Mouse (Mus musculus) adrenal gland, postnatal 4 days (tissue): Measurements from ENCODE around the gene Acacb. TPM values are rescaled to one million over a fixed set of nuclear protein-coding genes. Genes with fewer than 3 reads are reported as not detected.

Experiments used
- DNase-seq, 2 experiments: peaks; one replicate each; pipeline ENCODE4 v3.0.0; 2021 to 2022; ENCODE audit warnings: low spot score in 2 of 2, mixed read lengths in 2 of 2
- total RNA-seq, 2 experiments: library from RNA; stranded (reverse); gene quantifications; 2 replicates each; pipeline ENCODE4 v1.2.3; 2021

Gene Acacb
- total RNA-seq, 2 experiments from 2014 or later: 25.6 to 31.5 TPM

DNA sequence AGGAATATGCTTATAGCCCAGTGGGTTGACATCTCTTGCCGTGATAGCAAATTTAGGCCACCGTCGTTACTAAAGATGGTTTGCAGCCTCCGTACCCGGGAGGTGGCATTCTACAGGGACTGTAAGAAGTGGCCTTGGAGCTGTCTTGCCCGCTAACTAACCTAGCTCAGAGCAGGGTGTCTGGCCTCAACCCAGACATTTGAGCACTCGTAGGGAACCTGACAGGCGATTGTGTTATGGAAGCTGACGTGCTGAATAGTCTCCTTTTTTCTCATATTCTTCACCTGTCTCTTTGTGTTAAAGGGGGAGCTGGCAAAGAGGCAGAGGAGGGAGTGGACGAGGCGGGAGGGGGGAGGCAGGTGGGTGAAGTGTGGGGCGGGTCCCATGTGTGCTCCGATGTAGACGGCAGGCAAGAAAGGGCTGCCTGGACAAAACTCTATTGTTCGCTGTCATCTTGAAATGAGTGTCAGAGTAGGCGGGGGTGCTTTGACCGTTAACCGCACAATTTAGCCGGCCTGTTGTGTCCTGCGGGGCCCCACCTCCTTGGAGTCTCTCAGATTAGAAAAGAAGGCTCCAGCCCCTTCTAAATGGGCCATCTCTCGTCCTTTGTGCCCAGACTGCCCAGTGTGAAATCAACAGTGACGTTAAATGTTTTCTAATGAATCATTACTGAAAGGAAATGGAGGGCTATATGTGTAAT is 153.0 kb downstream of the Acacb start:
- DNase-seq: no peak

DNA sequence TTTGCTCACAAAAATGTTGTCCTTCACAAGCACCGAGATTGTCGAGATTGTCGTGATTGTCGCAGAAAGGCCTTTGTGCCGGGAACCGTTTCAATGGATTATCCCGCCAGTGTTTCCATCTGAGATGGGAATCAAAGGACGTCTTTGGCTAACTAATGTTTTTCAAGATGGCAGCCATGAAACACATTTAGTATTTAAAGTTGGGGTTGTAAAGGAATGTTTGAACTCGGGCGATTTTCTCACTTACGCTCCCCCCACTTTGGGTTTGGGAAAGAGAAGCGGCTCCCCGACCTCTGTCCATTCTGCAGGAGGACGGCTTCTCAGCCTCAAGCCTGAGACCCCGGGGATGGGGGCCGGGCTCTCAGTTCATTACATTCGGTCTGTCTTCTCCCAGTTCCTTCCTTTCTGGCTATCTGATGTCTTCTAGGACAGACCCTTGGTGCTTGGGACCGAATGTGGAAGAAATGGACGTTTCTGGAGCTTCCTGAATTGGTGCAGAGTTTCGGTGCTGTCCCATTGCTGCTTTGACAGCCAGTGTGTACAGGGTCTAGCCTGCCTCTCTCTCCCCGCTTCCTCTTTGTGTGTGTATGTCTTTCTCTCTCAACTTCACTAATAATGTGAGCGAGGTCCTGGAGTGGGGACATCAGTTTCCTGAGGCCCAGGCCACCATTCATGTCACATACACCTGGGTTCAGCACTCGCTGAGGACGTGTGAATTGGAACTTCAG is 153.7 kb downstream of the Acacb start:
- DNase-seq: no peak

Other genes with a start within 250 kb of the Acacb start
- 100 to 1,000 TPM in 1 of 2 experiments, 10 to 100 TPM in 1; 99.1 to 105 TPM for gene Coro1c, start 237.8 kb upstream of the Acacb start, total RNA-seq
- 10 to 100 TPM; 25.0 to 27.4 TPM for gene Ssh1, start 152.6 kb upstream of the Acacb start, total RNA-seq
- gene Dao, start 142.8 kb upstream of the Acacb start, total RNA-seq: 10 to 100 TPM in 1 of 2 experiments, under 1 TPM in 1; 0.51 to 16.1 TPM
- gene Usp30, start 81.1 kb upstream of the Acacb start, total RNA-seq: 10 to 100 TPM; 40.3 to 41.2 TPM
- 1 to 10 TPM; 6.2 to 7.5 TPM for gene Svop, start 55.0 kb upstream of the Acacb start, total RNA-seq
- 10 to 100 TPM in 1 of 2 experiments, 1 to 10 TPM in 1; 7.9 to 12.9 TPM for gene Alkbh2, start 18.3 kb upstream of the Acacb start, total RNA-seq
- gene Ung, start 16.1 kb upstream of the Acacb start, total RNA-seq: 10 to 100 TPM; 15.3 to 17.0 TPM
- not detected for gene Foxn4, start 127.3 kb downstream of the Acacb start, total RNA-seq
- 1 to 10 TPM; 1.2 to 1.5 TPM for gene Myo1h, start 142.6 kb downstream of the Acacb start, total RNA-seq
- 10 to 100 TPM; 77.9 to 82.8 TPM for gene Kctd10, start 234.0 kb downstream of the Acacb start, total RNA-seq
- gene Ube3b, start 234.1 kb downstream of the Acacb start, total RNA-seq: 10 to 100 TPM; 65.4 to 72.7 TPM